Mouse (Mus musculus) telencephalon, adult 2 months (tissue): ENCODE measurements around the gene S100a2.
A peak's percentile ranks its signal among the peaks of the same experiment; 100 is the strongest.

ENCODE experiments used
- DNase-seq: peaks from one replicate; pipeline ENCODE4 v3.0.0-alpha.2; 2011; ENCODE audit warnings: low read depth, low spot score

S100a2 gene

DNA sequence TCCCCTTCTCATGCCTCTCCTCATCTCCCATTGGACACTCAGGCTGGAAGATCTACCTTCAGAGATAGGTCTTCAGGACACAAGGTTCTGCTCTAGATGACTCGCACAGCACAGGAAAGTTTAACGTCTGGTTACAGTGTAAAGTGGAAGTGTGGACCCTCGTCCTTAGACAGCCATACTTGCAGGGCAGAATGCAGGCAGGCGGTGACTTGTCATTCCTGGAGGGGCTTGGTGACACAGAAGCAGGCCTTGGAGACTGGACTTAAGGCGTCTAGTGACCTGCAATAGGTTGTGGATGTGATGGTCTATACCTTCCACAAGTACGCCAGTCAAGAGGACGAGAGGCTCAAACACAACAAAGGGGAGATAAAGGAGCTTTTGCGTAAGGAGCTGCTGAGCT is at the start of gene S100a2:
Gene S100a2, plus strand, starts transcription at position 301 of the 400 bp plus-strand sequence.
- no peak for DNase-seq

DNA sequence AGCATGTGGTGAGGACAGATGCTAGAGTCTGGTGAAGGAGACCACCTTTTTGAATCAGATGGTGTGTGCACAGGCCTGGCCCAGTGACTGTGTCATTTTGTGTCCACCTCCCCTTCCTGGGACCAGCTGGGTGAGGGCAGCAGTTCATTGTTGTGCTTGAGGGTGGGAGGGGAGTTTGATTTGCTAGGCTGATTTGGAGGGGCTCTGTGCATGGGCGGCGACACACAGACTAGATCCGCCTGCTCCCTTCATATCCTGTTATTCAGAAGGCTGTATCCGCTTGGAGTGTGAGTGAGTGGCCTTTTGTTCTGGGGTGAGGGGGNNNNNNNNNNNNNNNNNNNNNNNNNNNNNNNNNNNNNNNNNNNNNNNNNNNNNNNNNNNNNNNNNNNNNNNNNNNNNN is 49.1 kb upstream of the S100a2 start:
- peak; percentile 47 for DNase-seq

DNA sequence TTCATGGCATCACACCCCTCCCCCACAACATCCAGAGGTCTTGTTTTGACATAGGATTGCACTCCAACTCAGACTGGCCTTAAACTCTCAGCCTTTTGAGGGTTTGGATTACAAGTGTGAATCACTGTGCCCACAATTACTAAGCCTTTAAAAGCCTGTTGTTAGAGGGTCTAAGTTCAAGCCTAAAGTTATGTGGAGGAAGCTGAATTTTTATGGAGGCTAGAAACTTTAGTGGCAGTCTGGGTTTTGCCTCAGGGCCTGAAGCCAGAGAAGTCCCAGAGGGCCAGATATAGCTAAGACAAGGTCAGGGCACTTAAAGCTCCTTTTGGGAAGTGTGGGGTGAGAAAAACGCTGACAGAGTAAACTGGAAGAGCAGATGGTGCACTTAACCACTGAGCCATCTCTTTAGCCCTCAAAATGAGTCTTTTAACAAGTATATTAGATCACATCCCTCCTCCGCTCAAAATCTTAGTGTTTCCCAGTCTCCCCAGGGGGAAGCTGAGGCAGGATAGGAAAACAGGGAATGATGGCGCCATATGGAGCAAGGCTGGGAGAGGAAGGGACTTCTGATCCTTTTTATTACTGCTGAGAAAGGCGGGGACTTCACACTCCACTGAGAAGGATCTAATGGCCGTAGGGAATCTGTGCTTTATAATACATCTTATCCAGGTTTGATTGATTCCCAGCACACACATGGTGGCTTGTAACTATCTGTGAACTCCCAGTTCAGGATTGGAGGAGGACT is 40.2 kb upstream of the S100a2 start:
- DNase-seq, result no peak

DNA sequence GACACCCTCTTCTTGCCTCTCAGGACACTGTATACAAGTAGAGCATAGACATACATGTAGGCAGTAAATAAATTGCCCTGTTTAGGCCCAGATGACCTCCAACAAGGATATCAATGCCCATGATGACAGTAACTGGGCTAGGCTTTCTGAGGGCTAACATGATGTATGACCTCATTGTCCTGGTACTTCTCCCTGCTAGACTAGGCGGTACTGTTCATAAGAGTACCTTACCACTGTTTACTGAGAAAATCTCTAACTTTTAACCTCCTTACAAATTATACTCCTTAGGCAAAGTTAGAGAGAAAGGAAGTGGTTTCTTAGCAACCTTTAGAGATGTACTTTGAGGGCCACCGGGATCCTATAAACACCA is 39.6 kb upstream of the S100a2 start:
- no peak for DNase-seq

DNA sequence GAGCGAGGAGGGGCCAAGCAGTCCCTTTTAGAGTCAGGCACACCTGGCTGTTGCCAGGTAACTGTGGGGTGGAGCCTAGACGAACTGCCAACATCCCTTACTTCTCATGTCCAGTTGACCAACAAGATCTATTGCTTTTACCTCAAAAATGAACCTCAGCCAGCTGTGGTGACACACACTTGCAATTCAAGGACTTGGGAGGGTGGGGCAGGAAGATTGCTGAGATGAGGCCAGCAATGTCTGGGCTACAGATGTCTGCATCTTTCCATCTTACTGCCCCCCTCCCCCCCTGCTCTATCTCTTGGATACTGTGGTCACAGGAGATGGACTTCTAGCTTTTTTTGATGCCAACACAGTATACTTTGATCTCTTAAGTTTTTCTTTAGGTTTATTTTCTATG is 37.8 kb upstream of the S100a2 start:
- DNase-seq, result no peak

DNA sequence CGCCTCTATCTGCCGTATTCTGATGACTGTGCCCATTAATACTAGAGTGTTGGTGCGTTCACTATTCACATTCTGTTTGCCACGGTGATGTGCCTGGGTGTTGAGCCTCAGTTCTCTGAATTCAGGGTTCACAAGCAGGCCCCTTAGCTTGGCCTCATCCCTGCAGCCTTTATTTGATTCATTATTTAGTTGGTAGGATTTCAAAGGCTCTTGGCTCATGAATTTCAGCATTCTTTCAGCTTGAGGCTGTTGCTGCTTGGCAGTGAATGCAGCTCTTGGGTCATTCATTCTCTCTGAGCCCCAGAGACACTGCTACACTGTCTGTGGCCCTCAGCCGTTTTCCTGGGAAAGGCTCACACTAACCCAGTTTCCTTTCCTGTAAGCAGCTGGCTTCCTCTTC is 34.1 kb upstream of the S100a2 start:
- peak; percentile 28 for DNase-seq

DNA sequence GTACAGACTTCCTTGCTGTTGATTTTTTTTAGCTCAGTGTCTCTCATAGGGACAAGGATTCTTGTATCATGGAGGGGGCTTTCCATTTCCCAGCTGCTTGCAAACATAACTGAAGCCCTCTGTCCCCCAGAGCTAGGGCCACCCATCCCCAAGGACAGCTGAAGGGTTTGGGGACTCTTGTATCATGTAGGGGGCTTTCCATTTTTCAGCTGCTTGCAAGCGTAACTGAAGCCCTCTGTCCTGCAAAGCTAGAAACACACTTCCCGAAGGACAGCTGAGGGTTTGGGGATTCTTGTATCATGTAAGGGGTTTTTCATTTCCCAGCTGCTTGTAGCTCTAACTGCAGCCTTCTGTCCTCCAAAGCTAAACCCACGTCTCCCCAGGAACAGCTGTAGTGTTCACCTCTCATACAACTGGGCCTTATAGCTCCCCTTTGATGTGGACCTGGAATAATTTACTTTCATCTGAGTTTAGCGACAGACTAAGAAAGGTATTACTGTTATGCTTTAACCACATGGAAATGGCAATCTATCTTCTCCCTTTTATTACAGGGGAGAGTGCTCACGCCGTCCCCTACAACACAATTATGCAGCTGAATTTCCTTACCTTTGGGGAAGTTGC is 29.9 kb upstream of the S100a2 start, which contains the start of gene S100a3:
Gene S100a3, plus strand, starts transcription at position 571 of the 621 bp plus-strand sequence.
- no peak for DNase-seq

DNA sequence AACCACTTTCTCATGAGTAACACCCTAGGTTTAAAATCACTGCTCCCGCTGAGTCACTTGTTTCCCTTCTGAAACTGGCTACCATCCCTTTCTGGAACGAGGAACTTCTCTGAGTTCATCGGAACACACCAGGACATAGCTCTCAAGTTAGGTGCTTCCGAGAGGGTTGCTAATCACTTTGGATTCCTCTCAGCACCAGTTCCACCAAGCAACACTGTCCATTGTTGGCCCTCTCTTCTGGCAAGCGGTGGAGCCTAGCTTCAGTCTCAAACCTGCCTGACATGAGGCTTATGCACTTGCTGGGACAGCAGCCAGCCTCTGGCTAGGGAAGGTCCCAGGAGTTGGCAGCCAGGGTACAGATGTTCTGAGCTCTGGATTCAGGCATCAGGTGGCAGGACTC is 15.4 kb upstream of the S100a2 start:
- DNase-seq, result no peak

DNA sequence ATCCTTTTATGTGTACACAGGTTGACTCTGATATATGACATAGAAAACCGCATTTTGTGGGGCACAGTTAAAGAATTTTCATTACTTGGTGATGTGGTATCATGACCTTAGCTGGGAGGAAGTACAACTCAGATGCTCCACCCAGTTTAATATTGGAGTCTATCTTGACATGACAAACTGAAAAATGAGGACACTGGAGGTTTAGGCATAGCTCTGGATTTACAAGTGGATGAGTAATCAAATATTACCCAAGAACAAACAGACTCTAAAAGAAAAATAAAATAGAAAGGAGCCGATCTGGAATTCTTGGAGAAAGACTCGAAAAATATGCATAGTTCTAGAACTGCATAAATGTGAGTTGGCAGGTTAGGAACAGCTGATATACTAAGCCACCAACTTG is 14.7 kb upstream of the S100a2 start:
- DNase-seq, result no peak

DNA sequence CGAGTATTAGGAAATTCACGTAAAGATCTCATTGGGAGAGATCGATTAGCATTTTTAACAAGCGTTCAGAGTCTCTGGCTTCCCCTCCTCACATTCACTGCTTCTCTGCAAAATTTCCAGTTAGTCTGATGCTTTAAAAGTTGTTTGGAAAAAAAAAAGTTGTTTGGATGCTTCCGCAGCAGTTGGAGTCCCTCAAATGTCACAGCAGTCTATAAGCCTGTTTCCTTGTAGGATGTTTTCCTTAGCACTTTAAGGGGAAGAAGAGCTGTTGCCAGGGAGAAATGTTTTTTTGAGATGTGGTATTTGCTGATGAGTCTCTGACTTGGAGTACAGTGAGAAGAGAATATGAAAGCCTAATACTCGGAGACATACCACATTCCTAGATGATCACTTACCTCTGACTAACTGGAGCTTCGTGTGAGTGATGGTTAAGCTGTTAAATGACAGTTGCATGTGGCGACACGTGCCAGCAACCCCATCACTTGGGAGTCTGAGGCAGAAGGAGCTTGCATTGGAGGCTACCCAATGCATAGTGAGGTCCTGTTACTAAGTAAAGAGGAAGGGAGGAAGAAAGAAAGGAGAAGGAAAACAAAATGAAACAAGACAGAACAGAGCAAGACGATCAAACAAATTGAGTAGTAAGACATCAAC is 13.6 kb upstream of the S100a2 start:
- DNase-seq, result no peak

DNA sequence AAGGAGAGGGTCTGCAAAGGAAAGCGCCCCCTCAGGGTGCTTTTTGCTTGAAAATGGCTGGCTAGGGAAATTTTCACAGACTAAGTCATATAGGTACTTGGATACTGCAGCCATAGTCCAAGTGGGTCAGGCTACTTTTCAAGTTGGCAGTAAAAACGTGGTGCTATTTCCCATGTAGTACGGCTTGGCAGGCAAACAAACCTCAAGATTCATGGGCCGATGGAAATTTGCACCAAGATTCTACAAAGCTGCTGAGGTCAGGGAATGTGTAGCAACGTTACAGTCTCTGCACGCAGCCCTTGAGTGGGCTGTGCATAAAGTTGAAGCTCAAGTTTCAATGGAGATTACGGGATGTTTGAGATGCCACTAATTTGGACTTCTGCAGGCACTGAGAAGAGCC is 10.6 kb upstream of the S100a2 start:
- DNase-seq, result no peak

DNA sequence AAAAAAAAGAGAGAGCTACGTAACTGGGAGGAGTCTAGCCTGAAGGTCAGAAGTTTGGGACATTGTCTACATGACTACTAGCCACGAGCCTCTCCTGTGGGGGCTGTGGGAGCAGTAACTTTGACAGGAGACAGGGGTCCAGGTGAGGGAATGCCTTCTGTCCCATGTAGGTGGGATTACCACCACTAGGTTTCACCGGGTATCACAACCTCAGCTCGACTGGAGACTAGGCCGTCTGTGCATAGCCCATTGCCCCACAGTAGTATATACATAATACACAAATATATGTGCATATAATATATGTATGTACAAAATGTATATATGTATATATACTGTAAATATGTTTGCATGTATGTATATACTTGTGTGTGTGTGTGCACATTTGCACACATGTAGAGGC is 8.9 kb upstream of the S100a2 start:
- no peak for DNase-seq

DNA sequence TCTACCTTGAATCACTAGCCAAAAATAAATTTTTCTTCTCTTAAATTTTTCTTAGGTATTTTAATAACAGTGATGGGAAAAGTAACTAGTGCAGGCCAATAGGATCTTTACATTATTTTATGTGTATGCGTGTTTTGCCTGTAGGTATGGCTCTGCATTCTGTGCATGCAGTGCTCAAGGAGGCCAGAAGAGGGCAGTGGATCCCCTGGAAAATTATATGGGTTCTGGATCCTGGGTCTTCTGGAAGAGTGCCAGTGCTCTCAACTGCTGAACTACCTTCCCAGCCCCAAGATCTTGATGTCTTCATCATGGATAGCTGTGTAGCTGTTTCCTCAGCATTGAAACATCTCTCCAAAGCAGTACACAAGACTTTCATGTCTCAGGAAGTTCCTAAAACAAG is 7.9 kb upstream of the S100a2 start:
- DNase-seq, result no peak

DNA sequence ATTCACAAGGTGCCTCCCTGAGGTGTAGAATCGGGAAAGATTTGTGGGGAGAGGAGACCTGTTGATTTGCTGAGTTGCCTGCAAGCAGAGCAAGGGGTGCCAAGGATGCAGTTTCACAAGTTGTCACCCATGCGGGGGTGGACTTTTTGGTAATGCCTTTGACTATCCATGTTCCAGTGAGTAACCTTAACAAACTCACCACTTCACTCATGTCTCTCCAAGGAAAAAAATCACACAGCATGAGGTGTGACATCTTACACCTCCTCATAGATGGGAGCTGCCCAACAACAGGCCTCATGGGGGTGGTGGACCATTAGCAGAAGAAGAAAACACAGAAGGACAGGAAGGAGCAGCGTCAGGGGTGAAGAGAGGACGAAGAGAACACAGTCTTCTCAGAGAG is 7.5 kb upstream of the S100a2 start:
- no peak for DNase-seq

DNA sequence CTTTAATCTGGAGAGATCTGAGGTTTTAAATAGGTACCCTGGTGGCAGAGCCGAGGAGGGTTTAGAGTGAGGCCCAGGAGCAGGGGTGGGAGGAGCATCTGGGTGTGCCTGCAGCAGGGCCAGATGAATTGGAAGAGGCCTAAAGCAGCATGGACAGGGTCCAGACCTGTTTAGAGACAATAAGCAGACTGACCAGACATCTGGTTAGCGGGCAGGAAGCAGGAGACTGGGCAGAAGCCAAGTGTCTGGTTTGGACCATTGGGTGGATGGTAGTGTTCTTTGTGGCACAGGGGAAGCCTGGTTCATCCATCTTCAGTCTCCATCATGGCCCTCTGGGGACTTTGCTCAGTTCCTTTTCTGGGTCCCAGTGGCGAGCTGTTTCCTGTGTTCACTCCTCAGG is 6.2 kb upstream of the S100a2 start:
- DNase-seq, result no peak

DNA sequence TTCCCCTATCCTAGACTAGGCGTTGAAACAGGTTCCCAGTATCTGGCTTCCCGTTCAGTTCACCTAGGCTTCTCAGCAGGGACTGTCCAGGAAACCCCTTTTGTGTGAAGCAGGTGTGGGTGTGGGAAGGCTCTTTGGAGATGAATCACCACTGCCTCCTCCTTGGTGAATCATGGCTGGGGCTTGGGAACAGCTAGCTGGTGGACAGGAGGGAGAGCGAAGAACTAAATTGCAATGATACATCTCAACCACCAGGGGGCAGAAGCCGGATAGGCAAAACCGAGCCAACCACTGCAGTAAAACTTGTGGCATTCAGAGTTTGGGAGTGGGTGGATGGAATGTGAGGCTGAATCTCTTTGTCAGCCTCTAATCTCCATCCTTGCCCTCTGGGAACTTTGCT is 4.5 kb upstream of the S100a2 start:
- DNase-seq, result peak; percentile 82

DNA sequence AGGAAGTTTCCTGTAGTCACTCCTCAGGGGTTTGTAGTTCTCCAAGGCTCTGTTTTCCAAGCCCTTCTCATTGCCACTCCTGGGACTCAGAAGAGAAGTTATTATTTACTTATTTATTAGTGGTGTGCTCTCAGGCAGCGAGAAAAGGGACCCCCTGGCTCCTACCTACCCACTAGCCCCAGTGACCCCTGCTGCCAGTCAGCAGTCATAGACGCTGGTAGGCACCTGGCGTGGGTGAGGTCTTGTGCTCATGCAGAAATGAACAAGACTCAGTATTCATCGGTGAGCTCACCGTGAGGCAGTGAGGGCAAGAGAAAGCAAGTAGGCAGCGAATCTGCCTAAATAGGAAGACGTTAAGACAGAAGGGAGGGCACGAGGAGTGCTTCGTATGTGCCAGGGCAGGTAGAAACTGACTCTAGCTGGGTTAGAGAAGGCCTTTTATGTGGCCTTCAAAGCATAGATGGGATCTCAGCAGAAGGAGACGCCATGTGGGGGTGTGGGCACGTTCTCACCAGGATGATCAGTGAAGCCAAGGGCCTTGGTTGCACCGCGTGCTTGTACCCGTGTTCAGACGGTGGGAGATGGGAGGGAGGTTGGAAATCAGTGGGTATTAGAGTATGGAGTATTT is 3.9 kb upstream of the S100a2 start:
- DNase-seq, result no peak

DNA sequence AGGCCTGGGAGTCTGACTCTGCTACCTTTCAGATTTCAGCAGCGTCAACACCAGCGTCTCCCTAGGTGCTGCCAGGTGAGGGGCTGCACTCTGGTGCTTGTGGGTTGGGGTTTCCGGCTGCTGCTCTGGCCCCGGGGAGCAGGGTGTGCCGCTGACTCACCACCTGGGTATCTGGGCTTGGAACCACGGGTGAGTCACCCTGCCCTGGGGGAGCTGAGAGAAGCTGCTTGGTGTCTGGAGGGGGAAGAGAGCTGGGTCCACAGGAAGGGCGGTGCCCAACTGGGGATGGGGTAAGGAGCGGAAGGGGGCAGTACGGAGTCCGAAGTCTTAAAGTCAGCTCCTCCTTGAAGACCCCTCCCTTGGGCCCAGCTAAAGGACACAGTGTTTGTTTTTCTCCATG is 3.1 kb upstream of the S100a2 start:
- no peak for DNase-seq

DNA sequence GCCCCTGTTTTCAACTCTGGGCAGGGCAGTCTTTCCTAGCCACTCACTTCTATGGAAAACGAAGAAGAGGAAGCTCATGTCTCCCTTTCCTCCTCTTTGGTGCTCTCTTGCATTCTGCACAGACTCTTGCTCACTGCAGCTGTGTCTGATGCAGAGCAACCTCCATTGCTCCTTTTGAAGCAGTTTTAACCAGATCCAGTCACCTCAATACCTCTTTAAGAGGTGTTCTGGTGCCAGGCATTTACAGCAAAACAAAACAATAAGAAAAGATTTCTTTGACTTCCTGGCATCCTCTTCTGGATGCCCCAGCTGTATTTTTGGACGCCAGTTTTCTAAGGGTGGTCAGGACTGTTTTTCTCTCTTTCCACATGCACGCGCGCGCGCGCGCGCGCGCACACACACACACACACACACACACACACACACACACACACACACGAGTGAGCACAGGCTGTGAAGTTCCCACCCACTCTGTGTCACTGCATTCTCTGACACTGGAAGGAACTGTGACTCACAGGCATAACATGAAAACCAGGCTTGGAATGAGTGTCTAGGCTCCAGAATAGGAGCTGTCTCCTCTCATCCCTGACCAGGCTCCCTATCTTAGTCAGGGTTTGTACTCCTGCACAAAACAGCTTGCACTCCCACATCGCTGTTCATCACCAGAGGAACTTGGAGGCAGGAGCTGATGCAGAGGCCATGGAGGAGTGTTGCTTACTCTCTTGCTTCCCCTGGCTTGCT is 2.5 kb upstream of the S100a2 start:
- peak; percentile 87 for DNase-seq

DNA sequence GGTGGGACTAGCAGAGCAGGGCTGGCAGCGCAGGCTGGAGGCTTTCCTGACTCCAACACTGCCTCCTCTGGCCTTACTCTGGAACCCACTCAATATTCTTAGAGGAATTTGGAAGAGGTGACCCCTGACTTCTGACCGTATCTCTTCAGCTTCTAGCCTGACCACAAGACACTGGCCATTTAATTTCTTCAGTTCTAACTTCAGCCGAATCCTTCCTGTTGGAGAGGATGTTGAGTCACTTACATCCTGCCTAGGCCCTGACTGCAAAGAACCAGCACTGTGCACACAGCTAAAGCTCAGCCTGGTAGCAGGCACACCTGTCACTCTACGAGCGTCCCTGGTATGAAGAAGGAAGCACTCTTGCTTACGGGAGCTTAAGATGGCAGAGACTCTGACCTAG is 657 bp upstream of the S100a2 start:
- no peak for DNase-seq

DNA sequence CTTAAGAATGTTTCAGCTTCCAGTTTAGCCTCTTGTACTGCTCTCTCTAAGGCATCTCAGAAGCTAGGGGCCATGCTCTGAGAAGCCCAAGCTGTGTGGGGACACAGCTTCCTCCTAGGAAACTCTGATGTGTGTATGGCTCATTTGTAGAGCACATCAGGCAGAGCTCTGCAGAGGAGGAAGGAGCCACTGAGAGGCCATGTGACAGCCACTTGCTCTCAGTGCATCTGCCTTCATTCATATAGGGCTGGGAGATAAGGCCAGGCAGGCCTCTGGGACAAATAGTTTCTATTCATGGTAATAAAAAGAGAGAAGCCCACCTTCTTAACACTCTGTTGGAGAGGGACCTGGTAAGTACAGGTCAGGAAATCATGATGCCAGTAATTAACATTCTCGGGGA is 4.4 kb downstream of the S100a2 start:
- DNase-seq, result no peak

DNA sequence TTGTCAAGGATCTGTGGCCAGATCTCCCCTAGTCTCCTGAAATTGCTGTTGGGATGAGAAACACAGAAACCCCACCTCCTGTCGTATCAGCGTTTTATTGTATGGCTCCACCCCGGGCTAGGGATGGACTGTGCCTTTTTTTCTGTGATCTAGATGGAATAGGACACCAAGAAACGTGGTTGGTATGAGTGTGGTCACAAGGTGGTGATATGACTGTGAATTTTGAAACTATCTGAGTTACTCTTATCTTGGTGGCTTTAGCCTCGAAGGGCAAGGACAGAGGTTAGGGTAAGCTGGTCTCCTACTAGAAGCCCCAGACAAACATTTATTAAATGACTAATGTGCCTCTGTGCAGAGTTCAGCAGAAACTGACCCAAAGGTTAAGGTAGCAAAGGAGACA is 5.5 kb downstream of the S100a2 start:
- no peak for DNase-seq
